Mouse (Mus musculus) forebrain, postnatal 0 days (tissue): ENCODE data around the gene Btnl2. TPM values are rescaled to one million over a fixed set of nuclear protein-coding genes. Genes with fewer than 3 reads are reported as not detected.

Experiments
- ATAC-seq: fragments of 200-750 bp; cut with Nextera tagmentation; 2 replicates; pipeline ENCODE4 v1.8.0; 2017; ENCODE audit warnings: mild to moderate bottlenecking, moderate library complexity
- DNase-seq: peaks from one replicate; pipeline ENCODE4 v3.0.0-alpha.2; 2015
- H3K27ac ChIP-seq: fragments of 300-500 bp; sonication (generic); 2 replicates; pipeline ENCODE4 v1.5.1; 2014; ENCODE audit warnings: low read depth, mild to moderate bottlenecking, antibody characterized with exemption, low read length, moderate library complexity, mixed read lengths
- H3K27me3 ChIP-seq: fragments of 300-500 bp; sonication (generic); 2 replicates; pipeline ENCODE4 v1.6.1; 2014; ENCODE audit warnings: mild to moderate bottlenecking, low read length, mixed read lengths; ENCODE audit not compliant: insufficient read depth
- H3K36me3 ChIP-seq: fragments of 300-500 bp; sonication (generic); 2 replicates; pipeline ENCODE4 v1.6.1; 2014; ENCODE audit warnings: mild to moderate bottlenecking, moderate library complexity; ENCODE audit not compliant: insufficient read depth
- H3K4me1 ChIP-seq: fragments of 300-500 bp; sonication (generic); 2 replicates; pipeline ENCODE4 v1.6.1; 2014; ENCODE audit warnings: antibody characterized with exemption; ENCODE audit not compliant: insufficient read depth
- H3K4me2 ChIP-seq: fragments of 300-500 bp; sonication (generic); 2 replicates; pipeline ENCODE4 v1.6.1; 2014; ENCODE audit warnings: low read depth, mild to moderate bottlenecking, moderate library complexity
- H3K4me3 ChIP-seq: fragments of 300-500 bp; sonication (generic); 2 replicates; pipeline ENCODE4 v1.5.1; 2014; ENCODE audit warnings: low read depth, low read length, mixed read lengths
- H3K9ac ChIP-seq: fragments of 300-500 bp; sonication (generic); 2 replicates; pipeline ENCODE4 v1.6.1; 2014; ENCODE audit warnings: mild to moderate bottlenecking
- H3K9me3 ChIP-seq: fragments of 300-500 bp; sonication (generic); 2 replicates; pipeline ENCODE4 v1.6.1; 2016; ENCODE audit warnings: low read length
- CTCF ChIP-seq: sonication (generic); IDR thresholded peaks from 2 replicates; pipeline ENCODE4 v1.5.1; 2016; ENCODE audit warnings: antibody characterized with exemption, control low read depth, low read depth
- WGBS: fragments of 180-500 bp; shearing (Covaris S2); extraction: QIAGEN DNeasy Blood & Tissue Kit; methylation state at CpG from one replicate; pipeline ENCODE4 v1.1.7; 2014; 5-methylcytosine and 5-hydroxymethylcytosine counted together
- polyA plus RNA-seq: library from polyadenylated mRNA; unstranded; fragments of >200 nt; fragmentation: Nextera tagmentation; extraction: Ambion mirVana; gene quantifications from 2 replicates; pipeline ENCODE4 v1.2.1, GENCODE M21; 2015
- total RNA-seq: library from RNA; depleted of rRNA; stranded (reverse); fragments of >200 nt; gene quantifications from 2 replicates; pipeline ENCODE4 v1.2.3, GENCODE M21; 2014

Btnl2 gene
- total and polyA plus RNA-seq, 2 experiments from 2014 or later = not detected

GRCm38 (mm10) chr17:34326373-34326772 lies 28.2 kb upstream of the Btnl2 start:
- no peak overlapping the region for H3K27ac ChIP-seq
- H3K4me3 ChIP-seq = no peak overlapping the region
- DNase-seq = no peak
- H3K9me3 ChIP-seq = no peaks in the 10 kb centered on the region
- no peaks in the 10 kb centered on the region for H3K4me1 ChIP-seq
- no peaks in the 10 kb centered on the region for H3K36me3 ChIP-seq
- H3K27me3 ChIP-seq = no peaks in the 10 kb centered on the region
- H3K9ac ChIP-seq = no peak overlapping the region
- TF ChIP-seq CTCF = no peak
- WGBS = 84% methylated on average over 3 of the region's 3 CpGs
- H3K4me2 ChIP-seq = no peak overlapping the region
- no peak for ATAC-seq

GRCm38 (mm10) chr17:34329807-34330206 lies 24.8 kb upstream of the Btnl2 start:
- H3K9ac ChIP-seq = no peak overlapping the region
- ATAC-seq = no peak
- H3K27me3 ChIP-seq = no peaks in the 10 kb centered on the region
- H3K27ac ChIP-seq = no peak overlapping the region
- no peaks in the 10 kb centered on the region for H3K9me3 ChIP-seq
- DNase-seq = no peak
- no peak overlapping the region for H3K4me2 ChIP-seq
- no peak overlapping the region for H3K4me3 ChIP-seq
- no peaks in the 10 kb centered on the region for H3K4me1 ChIP-seq
- TF ChIP-seq CTCF = no peak
- WGBS = 81% methylated on average over 2 of the region's 2 CpGs
- H3K36me3 ChIP-seq = no peaks in the 10 kb centered on the region

DNA sequence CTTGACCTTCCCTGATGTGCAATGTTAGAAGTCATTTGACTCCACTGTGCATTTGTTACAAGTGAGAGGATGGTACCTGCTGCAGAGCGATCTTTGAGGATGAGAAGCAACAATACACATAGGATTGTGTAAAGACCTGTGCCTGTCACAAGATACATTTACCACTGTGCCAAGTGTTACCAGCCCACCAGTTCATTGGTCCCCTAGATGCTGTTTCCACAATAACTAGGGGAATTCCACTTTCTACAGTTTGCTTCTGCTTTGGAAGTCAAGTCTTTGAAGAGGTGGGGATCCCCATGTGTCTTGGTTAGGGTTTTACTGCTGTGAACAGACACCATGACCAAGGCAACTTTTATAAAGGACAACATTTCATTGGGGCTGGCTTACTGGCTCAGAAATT lies 23.4 kb upstream of the Btnl2 start:
- ATAC-seq (no peak), DNase-seq (no peak)
- no peak overlapping the region for H3K4me2 ChIP-seq
- TF ChIP-seq CTCF = no peak
- WGBS = 95% methylated on average over 1 of the region's 1 CpGs
- H3K4me3 ChIP-seq = no peak overlapping the region
- no peaks in the 10 kb centered on the region for H3K27me3 ChIP-seq
- no peaks in the 10 kb centered on the region for H3K9me3 ChIP-seq
- H3K36me3 ChIP-seq = no peaks in the 10 kb centered on the region
- H3K27ac ChIP-seq = no peak overlapping the region
- no peaks in the 10 kb centered on the region for H3K4me1 ChIP-seq
- no peak overlapping the region for H3K9ac ChIP-seq

- Histone ChIP-seq H3K4me1 (no peaks in the 10 kb centered on the region), H3K4me3 (no peak overlapping the region), H3K9me3 (no peaks in the 10 kb centered on the region), H3K36me3 (no peaks in the 10 kb centered on the region), H3K27ac (no peak overlapping the region), H3K9ac (no peak overlapping the region), H3K4me2 (no peak overlapping the region), H3K27me3 (no peaks in the 10 kb centered on the region)
- no peak for DNase-seq
- ATAC-seq = no peak
- no peak for TF ChIP-seq CTCF
- 50% methylated on average over 3 of the region's 3 CpGs for WGBS
These were observed 13.8 kb upstream of the Btnl2 start for GRCm38 (mm10) chr17:34340619-34341402.

DNA sequence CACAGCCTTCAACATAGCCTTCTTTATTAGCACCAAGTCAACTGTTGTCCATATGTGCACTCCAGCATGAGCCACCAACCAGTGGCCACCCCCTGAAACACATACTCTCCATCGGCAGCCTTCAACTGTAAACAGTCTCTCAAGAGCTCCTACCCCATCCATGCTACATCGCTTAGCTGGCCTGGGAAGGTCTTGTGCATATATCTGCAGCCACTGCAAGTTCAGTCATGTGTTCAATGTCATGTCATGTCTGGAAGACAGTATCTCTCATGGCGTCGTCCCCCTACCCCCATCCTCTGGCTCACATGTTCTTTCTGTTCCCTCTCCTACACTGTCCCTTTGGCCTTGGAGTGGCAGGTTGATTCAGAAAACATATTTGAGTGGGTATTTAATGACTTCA lies 9.7 kb upstream of the Btnl2 start:
- no peak overlapping the region for H3K4me2 ChIP-seq
- H3K36me3 ChIP-seq = no peaks in the 10 kb centered on the region
- no peak overlapping the region for H3K9ac ChIP-seq
- H3K4me1 ChIP-seq = no peaks in the 10 kb centered on the region
- H3K27me3 ChIP-seq = no peaks in the 10 kb centered on the region
- H3K27ac ChIP-seq = no peak overlapping the region
- H3K4me3 ChIP-seq = no peak overlapping the region
- no peak for TF ChIP-seq CTCF
- DNase-seq (no peak), ATAC-seq (no peak)
- no peaks in the 10 kb centered on the region for H3K9me3 ChIP-seq
- 92% methylated on average over 4 of the region's 4 CpGs for WGBS

- 86% methylated on average over 7 of the region's 7 CpGs for WGBS
- no peak for ATAC-seq
- no peak for TF ChIP-seq CTCF
- Histone ChIP-seq H3K4me2 (no peak overlapping the region), H3K36me3 (no peaks in the 10 kb centered on the region), H3K27me3 (no peaks in the 10 kb centered on the region), H3K9ac (no peak overlapping the region), H3K4me1 (no peaks in the 10 kb centered on the region), H3K9me3 (no peaks in the 10 kb centered on the region), H3K4me3 (no peak overlapping the region), H3K27ac (no peak overlapping the region)
- no peak for DNase-seq
These were observed 9.1 kb upstream of the Btnl2 start for GRCm38 (mm10) chr17:34345486-34345885.

DNA sequence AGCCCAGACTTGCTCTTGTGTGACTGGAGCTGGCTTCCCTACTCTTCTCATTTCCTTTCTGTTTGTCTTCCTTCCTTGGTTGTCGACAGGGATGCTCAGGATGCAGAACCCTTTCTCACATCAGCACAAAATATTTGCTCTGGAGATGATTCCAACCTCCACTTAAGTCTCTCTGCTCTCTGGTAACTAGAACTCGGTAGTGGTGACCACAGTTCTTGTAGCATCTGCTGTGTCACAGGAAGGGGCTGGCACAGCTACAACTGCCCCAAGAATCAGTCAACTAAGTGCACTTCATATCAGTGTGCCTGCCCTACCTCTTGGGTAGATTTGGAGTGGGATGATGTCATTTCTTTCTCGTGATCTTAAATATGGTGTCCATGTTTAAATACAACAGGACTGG lies 8.6 kb upstream of the Btnl2 start:
- ATAC-seq (no peak), DNase-seq (no peak)
- Histone ChIP-seq H3K36me3 (no peaks in the 10 kb centered on the region), H3K27me3 (no peaks in the 10 kb centered on the region), H3K9me3 (no peaks in the 10 kb centered on the region), H3K9ac (no peak overlapping the region), H3K4me2 (no peak overlapping the region), H3K4me3 (no peak overlapping the region), H3K27ac (no peak overlapping the region), H3K4me1 (no peaks in the 10 kb centered on the region)
- TF ChIP-seq CTCF = no peak
- WGBS = 78% methylated on average over 3 of the region's 3 CpGs
